Mouse (Mus musculus): ENCODE measurements around the gene Uvrag.
A peak's percentile ranks its signal among the peaks of the same experiment; 100 is the strongest.

Uvrag gene

DNA sequence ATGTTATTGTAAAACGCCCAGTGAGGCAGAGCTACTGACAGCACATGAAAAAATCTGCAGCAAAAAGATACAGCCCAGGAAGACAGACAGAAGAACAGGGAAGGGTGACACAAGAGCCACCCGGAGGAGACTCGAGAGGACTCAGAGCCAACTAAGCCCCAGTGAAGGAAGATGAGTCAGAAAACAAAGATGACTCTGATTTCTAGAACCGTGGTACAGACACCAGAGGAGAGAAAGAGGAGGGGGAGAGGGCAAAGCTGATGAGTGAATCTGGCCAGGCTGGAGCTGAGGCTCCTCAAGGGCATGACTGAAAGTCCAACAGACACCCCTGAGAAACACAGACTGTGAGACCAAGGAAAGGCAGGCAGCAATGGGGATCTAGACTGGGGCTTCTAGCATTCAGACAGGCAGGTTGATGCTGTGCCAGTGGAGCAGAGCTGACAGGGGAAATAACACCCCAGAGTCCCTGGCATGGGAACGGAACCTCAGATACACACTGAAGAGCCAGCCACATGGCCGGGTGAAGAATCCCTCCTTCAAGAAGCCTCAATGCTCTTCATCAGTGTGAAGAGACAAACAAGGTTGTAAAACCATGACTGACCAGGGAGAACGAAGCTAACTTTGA, 79.8 kb downstream of the Uvrag start:
- no peak for DNase-seq (ENCODE audit: low spot score in 2 of 2)

GRCm38 (mm10) chr7:99060476-99060875, 80.5 kb downstream of the Uvrag start:
- no peak for DNase-seq (ENCODE audit: low spot score in 2 of 2)

- DNase-seq (ENCODE audit: low spot score in 2 of 2), result no peak
These were observed 81.0 kb downstream of the Uvrag start for GRCm38 (mm10) chr7:99059934-99060333.

- no peak for DNase-seq (ENCODE audit: low spot score in 2 of 2)
These were observed 83.8 kb downstream of the Uvrag start for GRCm38 (mm10) chr7:99057053-99057630.

DNA sequence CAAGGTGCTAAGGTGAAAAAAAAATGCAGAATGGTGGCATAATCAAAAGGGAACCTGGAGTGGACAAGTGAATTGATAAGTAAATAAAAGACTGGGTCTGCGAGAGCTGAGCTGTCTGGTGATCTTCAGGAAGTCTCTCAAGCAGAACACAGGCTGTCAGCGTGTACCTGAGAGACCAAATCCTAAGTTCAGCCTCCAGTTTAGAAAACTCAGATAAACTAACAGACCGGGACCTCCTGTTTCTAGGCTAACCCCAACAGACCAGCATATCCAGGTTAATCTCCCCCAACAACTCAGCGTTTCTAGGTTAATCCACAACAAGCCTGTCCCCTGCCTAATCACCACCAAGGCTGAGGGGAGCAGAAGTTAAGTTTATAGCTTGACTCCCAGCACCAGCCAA, 87.3 kb downstream of the Uvrag start:
- no peak for DNase-seq (ENCODE audit: low spot score in 2 of 2)

DNA sequence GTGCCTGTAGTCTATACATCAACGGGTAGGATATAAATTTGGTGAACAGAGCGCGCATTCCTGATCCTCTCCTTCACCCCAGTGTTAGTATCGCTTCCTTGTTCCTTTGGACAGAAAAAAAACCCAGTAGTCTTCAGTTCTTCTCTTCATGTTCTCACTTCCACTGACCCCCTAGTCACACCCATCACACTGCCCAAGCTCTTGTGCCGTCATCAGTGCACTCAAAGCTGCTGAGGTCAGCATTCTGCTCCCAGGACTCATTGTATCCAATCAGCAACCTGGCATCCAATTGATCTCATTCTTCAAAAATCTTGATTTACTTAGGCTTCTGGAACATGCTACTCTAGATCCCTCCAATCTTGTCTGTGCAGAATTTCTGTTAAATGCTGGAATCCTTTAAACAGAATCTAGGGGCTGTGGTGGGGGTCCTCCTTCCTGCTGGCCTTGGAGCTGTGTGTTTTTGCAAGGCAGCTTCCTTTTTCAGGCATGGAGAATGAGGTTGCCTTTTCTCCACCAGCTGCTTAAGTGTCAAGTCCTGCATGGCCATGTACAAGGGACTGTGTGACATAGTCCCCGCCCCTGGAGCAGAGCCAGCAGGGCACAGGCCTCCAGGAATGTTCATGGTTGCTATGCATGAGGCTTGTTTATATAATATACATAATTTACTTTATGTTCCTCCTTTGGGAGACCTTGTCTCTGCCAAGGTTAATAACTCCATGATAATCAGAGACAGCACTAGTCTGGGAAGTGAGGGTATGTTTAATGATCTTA, 88.3 kb downstream of the Uvrag start:
- no peak for DNase-seq (ENCODE audit: low spot score in 2 of 2)

DNA sequence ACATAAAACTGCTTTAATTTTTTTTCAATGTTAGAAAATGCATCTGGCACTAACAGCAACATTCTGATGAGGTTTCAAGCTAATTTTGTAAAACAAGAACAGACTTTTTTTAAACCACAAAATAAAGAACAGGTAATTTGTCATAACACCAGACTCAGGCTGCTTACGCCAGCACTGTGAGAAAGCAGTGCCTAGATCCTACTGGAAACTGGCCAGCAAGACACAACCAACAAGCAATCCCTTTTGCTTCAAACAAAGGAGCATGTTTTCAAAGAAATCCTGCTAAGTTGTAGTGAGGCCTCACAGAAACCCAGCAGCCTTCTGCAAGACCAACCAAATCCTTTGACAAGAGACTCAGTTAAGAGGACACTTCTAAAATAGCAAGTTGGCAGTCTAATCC, 90.1 kb downstream of the Uvrag start:
- no peak for DNase-seq (ENCODE audit: low spot score in 2 of 2)

DNA sequence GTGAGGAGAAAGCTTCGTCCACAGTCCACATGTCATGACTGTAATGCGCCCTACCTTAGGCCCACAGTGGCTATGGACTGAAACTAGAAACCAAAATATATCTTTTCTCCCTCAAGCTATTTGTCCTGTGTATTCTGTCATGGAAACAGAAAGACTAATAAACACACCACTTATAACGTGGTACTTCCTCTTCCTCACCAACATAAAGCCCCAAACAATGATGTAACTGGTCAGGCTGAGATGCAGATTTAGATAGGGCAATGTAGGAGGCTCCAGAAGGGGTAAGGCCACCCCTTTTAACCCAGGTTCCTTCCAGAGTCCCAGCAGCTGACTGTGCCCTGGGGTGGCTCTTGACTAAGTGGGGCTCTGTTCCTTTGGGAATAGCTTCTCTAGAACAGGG, 91.0 kb downstream of the Uvrag start:
- DNase-seq (ENCODE audit: low spot score in 2 of 2), result no peak

DNA sequence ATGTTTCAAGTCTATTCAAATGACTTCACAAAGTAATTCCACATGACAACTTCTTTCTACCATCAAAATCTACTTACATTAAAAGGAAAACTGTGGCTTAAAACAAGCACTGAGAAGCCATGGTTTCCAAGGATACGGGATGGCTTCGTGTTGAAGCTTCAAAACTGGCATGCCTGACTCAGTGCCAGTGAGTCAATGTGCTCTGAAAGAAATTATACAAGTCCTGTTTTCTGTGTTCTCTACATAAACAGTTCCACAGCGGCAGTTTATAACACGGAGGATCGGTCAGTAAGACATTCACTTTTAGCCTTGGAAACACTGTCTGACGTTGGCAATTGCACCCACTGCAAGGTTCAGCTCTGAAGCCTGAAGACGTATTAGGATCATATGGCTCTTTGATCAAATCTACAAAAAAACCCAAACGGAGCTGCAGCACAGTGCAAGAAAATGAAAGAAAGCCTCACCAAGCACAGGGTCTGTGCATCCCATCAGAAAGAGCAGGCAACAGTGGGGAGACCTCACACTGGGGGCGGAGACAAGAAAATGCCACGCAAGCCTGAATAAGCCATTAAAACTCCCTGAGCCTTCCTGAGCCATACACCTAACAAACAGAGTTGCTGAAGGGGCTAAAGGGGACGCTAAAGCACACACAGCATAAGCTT, 94.3 kb downstream of the Uvrag start:
- no peak for DNase-seq (ENCODE audit: low spot score in 2 of 2)

DNA sequence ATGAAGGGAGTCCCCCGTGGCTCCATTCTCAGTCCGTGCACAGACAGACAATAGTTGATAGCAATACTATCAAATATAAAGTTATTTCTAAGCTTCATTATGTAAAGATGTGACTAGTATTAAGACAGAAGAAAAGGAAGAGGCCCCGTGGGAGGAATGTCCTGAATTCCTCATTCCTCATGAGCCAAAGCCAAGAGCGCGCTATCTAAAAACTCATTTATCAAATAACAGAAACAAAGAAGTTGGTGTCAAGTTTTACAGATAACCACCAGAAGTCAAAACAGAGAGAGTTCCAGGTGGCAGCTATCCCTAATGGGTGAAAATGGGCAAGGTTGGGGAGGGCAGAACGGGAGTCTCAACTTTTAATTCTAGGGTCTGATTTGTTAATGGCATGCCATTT, 95.4 kb downstream of the Uvrag start:
- DNase-seq (ENCODE audit: low spot score in 2 of 2), result no peak

DNA sequence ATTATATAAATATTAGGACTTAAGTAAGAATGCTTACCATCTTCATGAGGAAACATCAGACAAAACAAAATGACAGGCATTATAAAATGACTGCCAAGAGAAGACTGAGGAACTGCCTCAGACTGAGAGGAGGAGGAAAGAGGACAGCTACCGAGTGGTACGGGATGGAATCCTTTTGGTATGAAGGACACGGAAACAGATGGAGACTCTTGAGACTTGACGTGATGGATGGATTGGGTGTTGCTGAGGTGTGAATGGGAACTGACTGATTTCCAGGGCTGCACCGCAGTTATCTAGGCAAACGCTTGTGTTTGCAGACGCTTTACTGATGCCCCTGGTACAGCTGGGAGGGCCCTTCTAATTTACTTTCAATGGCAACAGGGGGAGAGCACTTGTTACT, 97.0 kb downstream of the Uvrag start:
- no peak for DNase-seq (ENCODE audit: low spot score in 2 of 2)

- peak in 1 of 2 experiments; percentile 20 for DNase-seq (ENCODE audit: low spot score in 2 of 2)
These were observed 97.6 kb downstream of the Uvrag start for GRCm38 (mm10) chr7:99043322-99043721.

GRCm38 (mm10) chr7:99041818-99042217, 99.1 kb downstream of the Uvrag start:
- DNase-seq (ENCODE audit: low spot score in 2 of 2), result no peak

DNA sequence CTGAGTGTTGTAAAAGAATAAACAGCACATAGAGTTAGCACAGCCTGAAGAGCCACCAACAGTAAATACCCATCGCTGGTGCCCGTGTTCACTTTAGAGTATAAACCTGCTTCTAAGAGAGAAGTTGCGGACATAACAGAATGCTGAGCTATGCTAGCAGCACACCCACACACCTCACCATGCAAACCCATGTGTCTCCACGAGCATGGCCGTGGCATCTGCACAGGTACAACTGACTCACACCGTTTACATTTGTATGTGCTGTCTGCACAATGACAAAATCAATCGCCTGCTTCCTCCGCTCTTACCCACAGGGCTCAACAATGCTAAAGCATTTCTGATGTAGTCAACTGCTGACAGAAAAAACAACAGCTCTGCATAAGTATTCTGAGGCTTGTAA, 101.0 kb downstream of the Uvrag start:
- DNase-seq (ENCODE audit: low spot score in 2 of 2), result no peak

DNA sequence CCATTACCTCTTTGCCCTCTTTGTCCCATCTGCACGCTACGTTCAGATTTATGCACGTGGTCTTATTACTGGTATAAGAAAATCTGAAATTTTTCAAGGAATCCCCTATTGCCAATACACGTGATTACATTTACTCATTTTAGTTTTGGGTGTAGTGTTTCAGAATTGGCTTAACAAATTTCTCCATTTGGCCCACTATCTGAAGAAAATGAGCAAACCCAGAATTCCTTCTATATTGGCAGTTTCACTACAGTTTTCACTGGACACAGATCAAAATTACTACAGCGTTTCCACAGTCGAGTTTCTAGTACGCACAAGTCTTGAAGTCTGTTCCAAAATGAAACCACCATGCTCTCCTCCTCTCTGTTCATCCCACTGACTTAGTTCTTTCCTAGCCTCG, 104.7 kb downstream of the Uvrag start:
- no peak for DNase-seq (ENCODE audit: low spot score in 2 of 2)

DNA sequence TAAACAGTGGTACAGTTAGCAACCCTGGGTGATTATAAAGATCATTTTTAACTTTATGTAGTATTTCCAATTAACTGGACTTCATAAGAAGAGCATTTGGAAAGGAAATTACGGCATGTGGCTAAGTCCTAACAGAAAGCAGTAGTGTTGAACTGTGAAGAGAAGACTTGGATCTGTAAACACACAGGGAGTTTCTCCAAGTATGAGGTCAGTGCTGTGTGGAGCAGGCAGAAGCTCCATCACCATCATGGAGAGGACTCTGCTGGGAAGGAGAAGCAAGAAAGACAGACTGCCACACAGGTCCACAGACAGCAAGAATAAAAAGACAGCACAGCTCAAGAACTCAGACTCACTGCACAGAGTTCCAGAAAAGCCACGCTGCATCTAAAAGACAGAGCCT, 106.0 kb downstream of the Uvrag start:
- DNase-seq (ENCODE audit: low spot score in 2 of 2), result no peak

DNA sequence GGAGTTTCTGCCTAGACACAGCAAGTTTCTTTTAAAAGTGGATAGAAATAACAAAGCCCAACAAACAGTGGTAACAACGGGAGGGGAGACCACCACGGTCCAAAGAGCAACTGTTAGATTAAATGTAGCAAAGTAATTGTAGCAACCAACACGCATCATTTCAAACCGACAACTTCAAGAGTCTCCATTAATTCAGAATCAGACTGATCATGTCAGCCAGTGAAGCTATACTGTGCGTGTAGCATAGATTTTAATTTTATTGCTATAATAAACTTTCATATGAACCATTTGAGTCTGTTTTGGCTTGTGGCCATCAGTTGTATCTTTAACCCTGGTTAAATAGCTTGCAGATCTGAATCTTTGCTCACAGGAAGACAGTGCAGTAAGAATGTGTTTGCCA, 107.1 kb downstream of the Uvrag start:
- DNase-seq (ENCODE audit: low spot score in 2 of 2), result no peak

DNA sequence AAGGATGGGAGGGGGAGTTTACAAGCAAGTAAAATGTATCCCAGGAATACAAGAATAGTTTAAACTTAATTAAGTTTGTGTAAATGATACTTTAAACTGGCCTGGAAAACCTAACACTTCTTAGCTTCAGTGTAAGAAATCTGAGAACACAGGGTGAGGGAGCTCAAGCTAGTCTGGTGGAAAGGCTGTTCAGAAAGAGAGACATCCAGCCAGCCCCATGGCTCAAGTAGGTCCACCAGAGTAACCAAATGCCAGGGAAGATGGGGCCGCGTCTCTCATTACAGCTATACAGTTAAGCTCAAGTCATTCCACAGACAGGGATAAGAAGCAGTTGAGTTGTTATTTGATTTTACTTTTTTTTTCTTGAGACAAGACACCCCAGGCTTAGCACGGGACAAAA, 107.6 kb downstream of the Uvrag start:
- DNase-seq (ENCODE audit: low spot score in 2 of 2), result no peak

DNA sequence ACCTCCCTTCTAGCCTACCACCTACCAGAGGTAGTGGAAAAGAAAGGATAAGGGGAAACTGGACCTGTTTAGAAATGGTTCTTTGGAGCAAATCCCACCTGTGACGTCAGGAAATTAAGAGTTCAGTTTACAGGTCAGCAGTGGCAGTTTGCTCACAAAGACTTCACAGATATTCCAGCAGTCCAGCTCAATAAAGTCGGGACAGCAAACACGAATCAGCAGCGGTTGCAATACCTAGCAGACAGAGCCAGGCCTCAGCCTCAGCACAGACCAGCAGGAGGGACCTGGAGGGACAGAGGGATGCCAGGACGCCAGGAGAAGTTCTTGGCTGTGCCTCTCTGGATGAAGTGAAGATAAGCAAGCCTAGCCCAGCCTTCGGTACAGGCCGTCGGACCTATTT, 108.9 kb downstream of the Uvrag start:
- DNase-seq (ENCODE audit: low spot score in 2 of 2), result no peak

DNA sequence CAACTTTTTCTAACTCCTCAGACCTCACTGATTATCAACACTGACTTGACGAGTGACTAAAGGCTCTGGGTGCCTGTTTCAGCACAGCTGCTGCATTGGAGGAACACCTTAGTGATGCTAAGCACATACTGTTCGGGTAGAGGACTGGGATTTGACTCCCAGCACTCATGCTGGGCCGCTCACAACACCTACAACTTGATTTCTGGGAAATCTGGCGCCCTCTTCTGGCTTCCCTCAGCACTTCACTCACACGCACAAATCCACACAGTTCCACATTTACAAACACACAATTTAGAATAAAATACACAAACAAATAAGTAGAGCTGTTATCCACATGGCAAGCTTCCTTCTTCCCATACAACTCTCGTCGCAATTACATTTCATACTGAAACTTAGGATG, 112.8 kb downstream of the Uvrag start:
- DNase-seq (ENCODE audit: low spot score in 2 of 2), result no peak

GRCm38 (mm10) chr7:99027185-99027584, 113.8 kb downstream of the Uvrag start:
- no peak for DNase-seq (ENCODE audit: low spot score in 2 of 2)

GRCm38 (mm10) chr7:99025989-99026388, 115.0 kb downstream of the Uvrag start:
- no peak for DNase-seq (ENCODE audit: low spot score in 2 of 2)

GRCm38 (mm10) chr7:99025265-99025664, 115.7 kb downstream of the Uvrag start:
- DNase-seq (ENCODE audit: low spot score in 2 of 2), result no peak
